Mouse (Mus musculus): ENCODE measurements around the gene Pgbd5. TPM values are rescaled to one million over a fixed set of nuclear protein-coding genes. Genes with fewer than 3 reads are reported as not detected.
A peak's percentile ranks its signal among the peaks of the same experiment; 100 is the strongest.

Pgbd5 gene
- 100 to 1,000 TPM; 291 to 304 TPM for total RNA-seq (2021)
- long read RNA-seq, experiment 1, transcript Pgbd5-201 (7 exons, 2,824 nt): major isoform, 320 of 387 reads
- long read RNA-seq, experiment 1, partial matches to known transcripts: 20 of 387 reads
- long read RNA-seq, experiment 1, other reads (novel, unspliced or antisense): 47 of 387 reads
- long read RNA-seq, experiment 2, transcript Pgbd5-201 (7 exons, 2,824 nt): major isoform, 475 of 550 reads
- long read RNA-seq, experiment 2, partial matches to known transcripts: 22 of 550 reads
- long read RNA-seq, experiment 2, other reads (novel, unspliced or antisense): 53 of 550 reads

DNA sequence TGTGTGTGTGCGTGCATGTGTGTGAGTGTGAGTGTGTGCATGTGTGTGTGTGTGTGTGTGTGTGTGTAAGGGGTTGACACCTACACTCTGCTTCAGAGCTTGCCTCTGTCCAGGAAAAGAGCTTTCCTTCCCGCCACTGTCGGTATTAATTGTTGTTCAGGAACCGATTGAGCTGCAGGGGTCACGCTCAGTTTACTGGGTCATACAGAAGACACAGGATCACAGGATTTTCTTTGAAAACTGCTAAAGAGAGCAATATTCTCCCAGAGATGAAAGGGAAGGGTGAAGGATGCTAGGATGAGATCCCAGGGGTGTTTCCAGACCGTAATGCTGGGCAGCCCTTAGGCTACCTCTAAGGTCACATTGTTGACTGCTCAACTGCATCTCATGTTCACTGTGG is at the start of gene Pgbd5:
TSS of gene Pgbd5 (minus strand) at position 101 of the 400 bp plus-strand sequence.
- no peak for DNase-seq (ENCODE audit: low spot score in 2 of 2)
- TF ChIP-seq CTCF (conservative IDR thresholded peaks at IDR 0.05): no peak
- Histone ChIP-seq H3K4me3 (no peak within 1 kb of the TSS), H3K27ac (no peak within 1 kb of the TSS)

DNA sequence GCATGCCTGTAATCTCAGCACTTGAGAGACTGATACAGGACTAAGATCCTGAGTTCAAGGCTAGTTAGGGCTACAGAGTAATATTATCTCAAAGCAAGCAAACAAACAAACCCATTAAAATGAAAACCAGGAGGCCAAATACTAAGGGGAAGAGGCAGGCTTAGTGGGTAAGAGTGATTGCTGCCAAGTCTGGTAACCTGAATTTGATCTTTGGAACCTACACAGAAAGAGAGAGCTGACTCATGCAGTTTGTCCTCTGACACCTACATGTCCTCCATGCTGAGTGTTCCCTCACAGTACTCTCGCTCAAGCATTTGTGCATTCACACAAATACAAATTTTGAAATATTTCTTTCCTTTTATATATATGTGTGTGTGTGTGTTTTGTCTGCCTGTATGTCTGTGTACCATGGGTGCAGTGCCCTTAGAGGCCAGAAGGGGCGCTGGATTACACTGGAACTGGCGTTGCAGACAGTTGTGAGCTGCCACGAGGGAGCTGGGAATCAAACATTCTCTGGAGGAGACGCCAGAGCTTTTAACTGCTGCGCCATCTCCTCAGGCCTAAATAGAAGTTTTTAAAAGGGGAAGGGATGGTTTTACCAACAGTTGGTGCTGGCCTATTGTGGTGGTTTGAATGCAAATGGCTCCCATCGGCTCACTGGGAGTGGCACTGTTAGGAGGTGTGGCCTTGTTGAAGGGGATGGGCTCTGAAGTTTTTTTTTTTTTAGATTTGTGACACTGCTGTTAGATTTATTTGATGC is 44.1 kb upstream of the Pgbd5 start:
- DNase-seq (ENCODE audit: low spot score in 2 of 2): no peak

DNA sequence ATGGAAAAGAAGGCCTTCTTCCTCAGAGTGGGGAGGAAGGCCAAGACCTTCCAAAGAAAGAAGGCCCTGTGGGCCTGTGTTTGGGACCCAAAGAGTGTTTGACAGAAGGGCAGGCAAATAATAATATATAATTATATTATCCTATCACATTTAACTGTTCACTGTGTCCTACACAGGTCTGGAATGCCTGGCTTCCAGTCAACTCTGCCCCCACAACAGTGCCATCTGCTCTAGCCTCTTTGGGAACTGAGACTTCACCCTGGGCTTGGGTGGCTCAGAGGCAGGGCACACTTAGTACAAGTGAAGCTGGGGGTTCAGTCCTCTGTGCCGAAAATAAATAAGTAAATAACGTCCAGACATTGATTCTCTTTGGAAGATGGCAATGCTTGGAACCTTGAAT is 43.3 kb upstream of the Pgbd5 start:
- peak overlapping the region; percentile 85 for H3K27ac ChIP-seq
- peak; percentile 60 to 72 for DNase-seq (ENCODE audit: low spot score in 2 of 2)
- no peak overlapping the region for H3K4me3 ChIP-seq
- no peak for TF ChIP-seq CTCF (conservative IDR thresholded peaks at IDR 0.05)

More for the DNA sequence above, 44.1 kb upstream of the Pgbd5 start:
- Histone ChIP-seq H3K4me3 (no peak overlapping the region), H3K27ac (peak overlapping the region; percentile 85)
- peak; percentile 51 for TF ChIP-seq CTCF (conservative IDR thresholded peaks at IDR 0.05)

DNA sequence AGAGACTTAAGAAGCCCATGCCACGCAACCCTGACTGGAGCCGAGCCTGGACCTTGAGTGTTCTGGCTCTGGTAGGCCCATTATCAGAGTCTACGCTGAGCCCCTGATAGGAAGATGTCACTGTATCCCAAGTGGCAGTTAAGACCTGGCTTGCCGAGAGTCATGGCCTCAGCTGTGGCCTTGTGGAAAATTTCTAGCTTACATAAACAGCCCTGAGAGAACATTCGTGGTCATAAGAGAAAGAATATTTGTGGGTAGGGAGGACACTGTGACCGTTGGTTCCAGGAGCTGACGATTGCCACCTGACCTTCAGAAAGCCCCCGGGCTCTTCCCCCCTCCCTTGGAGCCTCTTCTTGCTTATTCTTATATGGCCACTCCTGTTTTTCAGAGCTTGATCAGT is 40.9 kb upstream of the Pgbd5 start:
- no peak overlapping the region for H3K4me3 ChIP-seq
- no peak for TF ChIP-seq CTCF (conservative IDR thresholded peaks at IDR 0.05)

DNA sequence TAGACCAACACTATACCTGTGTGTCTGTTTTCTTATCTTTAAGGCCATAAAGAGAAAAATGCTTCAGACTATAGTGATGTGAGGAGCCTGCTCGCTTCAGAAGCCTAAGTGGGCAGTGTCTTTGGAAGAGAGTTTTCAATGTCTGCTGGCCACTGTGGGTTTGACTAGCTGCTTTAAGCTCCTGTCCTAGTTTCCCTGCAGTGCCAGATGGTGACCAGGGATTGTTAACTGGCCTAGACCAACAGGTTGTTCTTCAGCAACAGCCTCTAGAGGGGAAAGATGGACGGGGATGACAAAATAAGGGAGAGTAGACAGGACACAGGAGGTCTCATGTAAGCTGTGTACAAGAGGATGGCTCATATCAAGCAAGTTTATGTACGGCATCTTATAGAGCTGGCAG is 39.8 kb upstream of the Pgbd5 start:
- TF ChIP-seq CTCF (conservative IDR thresholded peaks at IDR 0.05): no peak
- no peak overlapping the region for H3K4me3 ChIP-seq
- H3K27ac ChIP-seq: no peak overlapping the region

More for the DNA sequence above, 40.9 kb upstream of the Pgbd5 start:
- no peak for DNase-seq (ENCODE audit: low spot score in 2 of 2)
- no peak overlapping the region; the same call in 1 of the 2 replicates for H3K27ac ChIP-seq

DNA sequence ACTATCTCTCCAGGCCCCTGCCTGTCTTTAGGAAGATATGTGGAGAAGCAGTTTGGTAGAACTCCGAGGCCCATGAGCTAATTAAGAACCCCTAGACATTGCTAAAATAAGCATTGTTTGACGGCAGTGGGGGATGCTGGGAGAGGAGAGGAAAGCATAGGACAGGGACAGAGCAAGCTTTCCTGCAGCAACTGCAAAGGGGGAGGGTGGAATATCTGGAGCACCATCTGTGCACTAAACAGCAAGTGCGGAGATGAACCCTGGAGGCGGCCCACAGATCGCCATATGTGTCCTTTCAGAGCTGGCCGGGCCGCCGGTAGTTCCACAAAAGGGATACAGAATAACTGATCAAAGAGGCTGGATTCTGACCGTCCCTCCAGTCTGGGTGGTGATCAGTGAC is 37.2 kb upstream of the Pgbd5 start:
- peak; percentile 80 to 89 for DNase-seq (ENCODE audit: low spot score in 2 of 2)
- H3K27ac ChIP-seq: peak overlapping the region; percentile 91
- no peak for TF ChIP-seq CTCF (conservative IDR thresholded peaks at IDR 0.05)

More for the DNA sequence above, 39.8 kb upstream of the Pgbd5 start:
- DNase-seq (ENCODE audit: low spot score in 2 of 2): no peak

DNA sequence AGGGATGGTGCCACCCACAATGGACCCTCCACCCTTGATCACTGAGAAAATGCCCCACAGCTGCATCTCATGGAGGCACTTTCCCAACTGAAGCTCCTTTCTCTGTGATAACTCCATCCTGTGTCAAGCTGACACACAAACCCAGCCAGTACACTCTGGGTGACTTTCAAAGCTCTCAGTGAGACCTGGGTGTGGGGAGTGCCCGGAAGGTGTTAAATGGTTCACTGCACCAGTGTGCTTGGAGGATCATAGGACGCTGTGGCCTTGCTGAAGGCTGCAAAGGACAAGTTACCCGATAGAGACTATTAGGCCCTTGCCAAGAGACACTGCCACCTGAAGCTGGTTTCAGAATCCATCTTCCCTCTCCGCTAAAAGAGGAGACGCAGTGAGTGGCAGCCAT is 36.2 kb upstream of the Pgbd5 start:
- Histone ChIP-seq H3K27ac (peak overlapping the region; percentile 91), H3K4me3 (no peak overlapping the region)
- no peak for DNase-seq (ENCODE audit: low spot score in 2 of 2)
- TF ChIP-seq CTCF (conservative IDR thresholded peaks at IDR 0.05): no peak

More for the DNA sequence above, 37.2 kb upstream of the Pgbd5 start:
- H3K4me3 ChIP-seq: no peak overlapping the region

DNA sequence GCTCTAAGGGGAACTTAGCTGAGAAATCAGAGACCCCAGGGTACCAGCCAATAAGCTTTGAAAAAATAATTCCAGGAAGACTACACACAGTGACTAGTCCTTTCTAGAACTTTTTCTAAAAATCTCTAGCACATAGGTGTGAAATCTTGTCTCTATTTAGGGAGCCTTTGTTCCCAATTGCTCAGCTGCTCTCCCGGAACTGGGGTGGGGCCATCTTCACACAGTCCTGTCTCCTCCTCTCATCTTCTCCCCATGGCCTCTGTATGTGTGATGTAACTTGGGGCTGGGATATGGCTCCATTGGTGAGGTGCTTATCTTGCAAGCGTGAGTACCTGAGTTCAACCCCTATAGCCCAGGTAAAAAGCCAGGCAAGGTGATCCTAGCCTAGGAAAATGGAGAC is 25.2 kb upstream of the Pgbd5 start:
- DNase-seq (ENCODE audit: low spot score in 2 of 2): no peak
- no peak overlapping the region for H3K27ac ChIP-seq
- TF ChIP-seq CTCF (conservative IDR thresholded peaks at IDR 0.05): no peak
- no peak overlapping the region for H3K4me3 ChIP-seq

DNA sequence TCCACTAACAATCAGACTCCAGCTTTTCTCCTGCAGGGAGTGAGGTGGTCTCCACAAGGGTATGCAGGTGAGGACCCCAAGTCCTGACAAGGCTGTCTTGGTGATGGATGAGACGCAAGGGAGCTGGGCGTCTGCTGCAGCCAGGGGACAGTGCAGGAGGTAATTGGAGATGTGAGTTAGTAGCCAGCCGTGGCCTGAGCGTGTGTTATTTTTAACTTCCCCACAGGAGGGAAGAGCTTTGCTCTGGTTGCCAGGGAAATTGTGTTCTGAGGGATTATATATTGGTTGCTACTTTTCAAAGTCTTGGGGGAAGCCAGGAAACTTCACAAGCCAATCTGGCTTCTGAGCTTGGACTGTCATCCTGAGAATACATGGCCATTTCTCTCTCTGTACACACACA is 23.7 kb upstream of the Pgbd5 start:
- no peak overlapping the region for H3K4me3 ChIP-seq
- TF ChIP-seq CTCF (conservative IDR thresholded peaks at IDR 0.05): peak; percentile 26; the same call in 1 of the 2 replicates
- peak overlapping the region; percentile 51; the same call in 1 of the 2 replicates for H3K27ac ChIP-seq
- no peak for DNase-seq (ENCODE audit: low spot score in 2 of 2)

DNA sequence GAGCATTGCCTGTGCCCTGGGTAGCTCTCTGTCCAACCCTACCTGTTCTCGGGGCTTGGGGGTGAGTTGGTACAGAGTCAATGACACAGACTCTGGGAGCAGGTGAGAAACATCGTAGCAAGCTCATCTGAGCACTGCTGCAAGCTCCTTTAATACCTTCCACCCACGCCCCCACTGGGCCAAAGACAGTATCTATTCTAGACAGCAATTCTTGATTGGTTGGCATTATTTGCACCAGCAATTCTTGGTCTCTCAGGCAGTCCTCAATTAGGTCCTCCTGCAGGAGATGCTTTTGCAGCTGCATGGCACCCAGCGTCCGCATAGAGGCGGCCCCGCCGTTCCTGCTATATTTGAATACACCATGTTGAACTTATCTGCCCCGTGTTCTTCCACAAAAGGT is 22.7 kb upstream of the Pgbd5 start:
- Histone ChIP-seq H3K4me3 (no peak overlapping the region), H3K27ac (no peak overlapping the region)
- no peak for TF ChIP-seq CTCF (conservative IDR thresholded peaks at IDR 0.05)
- no peak for DNase-seq (ENCODE audit: low spot score in 2 of 2)

DNA sequence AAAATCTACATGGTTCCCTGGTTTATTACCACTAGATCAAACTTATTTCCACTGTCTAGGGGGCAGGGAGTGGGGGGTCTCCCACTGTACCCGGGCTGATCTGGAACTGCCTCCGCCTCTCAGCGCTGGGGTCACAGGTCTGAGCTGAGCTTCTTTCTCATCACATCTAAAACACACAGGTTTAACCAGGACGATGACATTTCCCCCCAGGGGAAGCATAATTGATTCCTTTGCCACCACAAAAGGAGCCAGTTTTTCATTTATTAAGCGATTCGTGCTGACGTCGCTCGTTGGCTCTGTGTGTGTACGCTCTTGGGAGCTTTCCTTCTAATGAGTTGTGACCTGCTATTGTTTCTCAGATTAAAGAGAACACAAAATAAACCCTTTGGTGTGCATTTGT is 21.6 kb upstream of the Pgbd5 start:
- Histone ChIP-seq H3K4me3 (no peak overlapping the region), H3K27ac (no peak overlapping the region)
- TF ChIP-seq CTCF (conservative IDR thresholded peaks at IDR 0.05): no peak

DNA sequence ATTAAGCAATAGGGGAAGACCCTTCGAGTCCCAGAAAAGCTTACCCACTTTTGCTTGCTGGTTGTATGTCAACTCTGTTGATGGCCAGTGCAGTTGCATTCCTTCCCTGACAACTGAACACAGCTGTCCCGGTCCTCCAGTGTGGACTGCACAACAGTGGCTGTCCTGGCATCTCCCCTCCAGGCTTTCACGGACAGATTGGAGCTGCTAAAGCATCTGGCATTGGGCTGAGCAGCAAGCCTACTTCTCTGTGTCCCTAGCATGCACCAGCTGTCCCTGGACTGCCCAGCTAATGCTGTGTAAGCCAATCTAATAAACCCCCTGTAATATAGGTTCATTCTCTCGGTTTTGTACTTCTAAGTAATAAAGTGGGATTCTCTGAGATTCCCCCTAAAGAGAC is 21.2 kb upstream of the Pgbd5 start:
- Histone ChIP-seq H3K27ac (no peak overlapping the region), H3K4me3 (no peak overlapping the region)
- no peak for TF ChIP-seq CTCF (conservative IDR thresholded peaks at IDR 0.05)
- no peak for DNase-seq (ENCODE audit: low spot score in 2 of 2)

More for the DNA sequence above, 21.6 kb upstream of the Pgbd5 start:
- no peak for DNase-seq (ENCODE audit: low spot score in 2 of 2)

DNA sequence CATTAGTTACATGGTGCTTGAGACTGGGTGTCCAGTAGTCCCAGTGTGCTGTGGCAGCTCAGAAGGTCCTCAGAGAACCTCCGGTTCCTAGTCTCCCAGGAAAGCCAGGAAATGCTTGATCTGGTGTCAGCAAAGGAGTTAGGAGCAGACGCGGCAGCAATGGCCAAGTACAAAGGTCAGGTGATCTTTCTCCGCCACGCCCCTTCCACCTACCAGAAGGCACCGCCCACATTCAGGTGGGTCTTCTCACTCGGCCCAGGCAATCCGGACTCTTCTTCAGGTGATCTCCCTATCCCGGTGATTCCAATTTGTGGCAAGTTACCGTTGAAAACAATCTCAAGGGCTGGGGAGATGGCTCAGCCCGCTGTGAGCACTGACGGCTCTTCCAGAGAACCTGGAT is 20.2 kb upstream of the Pgbd5 start:
- no peak for TF ChIP-seq CTCF (conservative IDR thresholded peaks at IDR 0.05)
- no peak overlapping the region for H3K27ac ChIP-seq
- no peak for DNase-seq (ENCODE audit: low spot score in 2 of 2)
- H3K4me3 ChIP-seq: no peak overlapping the region
